Mouse (Mus musculus): ENCODE measurements around the gene Spred2.

Spred2 gene

GRCm38 (mm10) chr11:19952963-19953362 lies 28.8 kb downstream of the Spred2 start:
- no peak for DNase-seq (ENCODE audit: low spot score in 2 of 2)

DNA sequence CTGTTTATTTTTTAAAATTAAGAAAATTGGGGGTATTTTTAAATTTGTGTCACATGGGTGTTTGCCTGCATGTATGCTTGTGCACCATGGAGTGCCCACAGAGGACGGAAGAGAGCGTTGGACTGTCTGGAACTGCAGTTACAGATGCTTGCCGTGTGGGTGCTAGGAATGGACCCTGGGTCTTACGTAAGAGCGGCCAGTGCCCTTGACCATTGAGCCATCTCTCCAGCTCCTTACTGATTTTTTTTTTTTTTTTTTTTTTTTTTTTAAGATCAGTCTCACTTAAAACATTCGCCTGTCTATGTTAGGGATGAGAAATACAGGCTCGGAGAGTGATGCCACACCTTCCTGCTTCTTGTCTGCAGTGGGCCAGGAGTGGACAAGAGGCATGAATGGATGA lies 29.7 kb downstream of the Spred2 start:
- DNase-seq (ENCODE audit: low spot score in 2 of 2) = no peak

- DNase-seq (ENCODE audit: low spot score in 2 of 2) = no peak
Measured at GRCm38 (mm10) chr11:19955069-19955468, 30.9 kb downstream of the Spred2 start.

GRCm38 (mm10) chr11:19955701-19956100 lies 31.5 kb downstream of the Spred2 start:
- DNase-seq (ENCODE audit: low spot score in 2 of 2) = no peak

GRCm38 (mm10) chr11:19959006-19959405 lies 34.8 kb downstream of the Spred2 start:
- DNase-seq (ENCODE audit: low spot score in 2 of 2) = no peak

DNA sequence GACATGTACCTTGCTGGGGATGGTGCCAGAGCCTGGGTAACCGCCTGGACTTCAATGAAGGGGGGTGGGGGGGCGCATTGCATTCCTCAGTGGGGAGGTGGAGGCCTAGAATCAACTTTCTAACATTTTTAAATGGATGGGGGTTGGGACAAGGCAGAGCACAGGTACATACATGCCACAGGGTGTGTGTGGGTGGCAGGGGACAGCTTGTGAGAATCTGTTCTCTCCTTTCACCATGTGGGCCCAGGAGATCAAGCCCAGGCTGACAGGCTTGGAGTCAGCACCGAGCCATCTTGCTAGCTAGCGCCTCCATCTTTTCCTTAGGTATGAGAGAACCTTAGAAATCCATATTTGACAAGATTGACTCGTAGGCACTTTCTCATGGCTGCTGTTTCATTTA lies 35.7 kb downstream of the Spred2 start:
- DNase-seq (ENCODE audit: low spot score in 2 of 2) = no peak

DNA sequence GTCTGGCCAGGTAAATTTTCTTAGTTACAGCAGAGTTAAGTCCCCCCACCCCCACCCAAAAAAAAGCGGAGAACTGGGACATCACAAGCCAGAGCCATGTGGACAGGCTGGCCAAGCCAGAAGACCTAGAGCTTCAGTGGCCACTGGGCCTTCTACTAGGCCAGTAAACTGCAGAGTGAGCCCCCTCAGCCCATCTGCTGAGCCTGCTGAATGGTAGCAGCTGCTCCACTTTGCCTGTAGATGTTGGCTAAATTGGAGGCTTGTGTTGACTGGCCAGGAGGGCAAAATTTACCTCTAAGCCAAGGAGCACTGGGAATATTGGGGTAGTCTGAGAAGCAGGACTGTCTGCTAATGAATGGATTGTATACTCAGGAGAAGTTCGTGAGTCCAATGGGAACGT lies 36.4 kb downstream of the Spred2 start:
- DNase-seq (ENCODE audit: low spot score in 2 of 2) = no peak

DNA sequence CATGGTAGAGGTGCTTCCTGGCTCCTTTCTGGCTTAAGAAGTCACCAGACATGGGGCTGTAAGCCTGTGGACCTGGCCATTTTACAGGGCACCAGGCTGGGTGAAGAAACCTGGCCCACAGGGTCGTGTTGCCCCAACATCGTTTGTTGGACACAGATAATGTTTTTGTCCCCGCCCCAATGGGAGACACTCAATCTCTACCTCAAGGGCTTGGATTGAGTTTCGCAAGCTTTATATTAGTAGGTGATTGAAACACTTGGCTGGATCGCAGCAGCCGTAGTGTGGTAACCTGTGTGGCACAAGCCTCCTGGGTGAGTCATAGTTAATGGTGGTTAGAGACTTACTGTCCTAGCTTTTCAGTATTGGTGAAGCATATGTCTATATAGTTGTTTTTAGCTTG lies 36.9 kb downstream of the Spred2 start:
- no peak for DNase-seq (ENCODE audit: low spot score in 2 of 2)

- no peak for DNase-seq (ENCODE audit: low spot score in 2 of 2)
Measured at GRCm38 (mm10) chr11:19961766-19962365, 37.7 kb downstream of the Spred2 start.

DNA sequence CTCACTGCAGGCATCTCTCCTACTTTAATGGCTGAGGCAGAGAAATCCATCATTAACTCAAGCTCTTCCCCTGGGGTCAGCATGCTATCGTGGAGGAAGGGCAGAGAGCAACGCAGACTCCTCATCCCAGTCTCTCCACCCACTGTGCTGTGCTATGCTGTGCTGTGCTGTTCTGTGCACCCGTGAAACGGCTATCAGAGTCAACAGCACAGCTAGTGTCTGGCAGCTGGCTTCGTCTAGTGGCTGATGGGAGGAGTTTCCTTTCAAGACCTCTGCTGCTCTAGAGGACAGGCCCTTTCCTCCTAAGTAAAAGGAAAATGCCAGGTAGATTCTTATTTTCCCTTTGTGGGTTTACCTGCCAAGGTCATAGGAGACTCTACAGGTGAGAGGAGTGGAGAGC lies 38.6 kb downstream of the Spred2 start:
- DNase-seq (ENCODE audit: low spot score in 2 of 2) = no peak

- no peak for DNase-seq (ENCODE audit: low spot score in 2 of 2)
Measured at GRCm38 (mm10) chr11:19963717-19964141, 39.6 kb downstream of the Spred2 start.

DNA sequence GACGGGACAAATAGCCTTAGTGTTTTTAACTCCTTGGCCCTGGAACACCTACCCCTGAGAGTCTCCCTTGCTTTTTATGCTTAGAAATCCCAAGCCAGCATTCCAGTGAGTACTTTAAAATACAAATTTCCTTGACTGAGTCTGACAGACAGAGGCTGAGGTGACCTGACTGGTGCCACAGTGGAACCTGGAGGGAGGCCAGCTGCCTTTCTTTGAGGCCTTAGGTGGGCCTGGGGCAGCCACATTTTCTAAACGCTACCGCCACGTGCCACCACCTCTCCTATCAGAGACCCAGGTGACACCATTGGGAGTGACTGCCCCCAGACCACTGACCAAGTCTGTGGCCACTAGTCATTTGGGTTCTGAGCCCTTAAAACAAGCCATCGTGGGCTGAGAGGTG lies 40.2 kb downstream of the Spred2 start:
- DNase-seq (ENCODE audit: low spot score in 2 of 2) = no peak

GRCm38 (mm10) chr11:19965037-19965611 lies 40.9 kb downstream of the Spred2 start:
- DNase-seq (ENCODE audit: low spot score in 2 of 2) = no peak

DNA sequence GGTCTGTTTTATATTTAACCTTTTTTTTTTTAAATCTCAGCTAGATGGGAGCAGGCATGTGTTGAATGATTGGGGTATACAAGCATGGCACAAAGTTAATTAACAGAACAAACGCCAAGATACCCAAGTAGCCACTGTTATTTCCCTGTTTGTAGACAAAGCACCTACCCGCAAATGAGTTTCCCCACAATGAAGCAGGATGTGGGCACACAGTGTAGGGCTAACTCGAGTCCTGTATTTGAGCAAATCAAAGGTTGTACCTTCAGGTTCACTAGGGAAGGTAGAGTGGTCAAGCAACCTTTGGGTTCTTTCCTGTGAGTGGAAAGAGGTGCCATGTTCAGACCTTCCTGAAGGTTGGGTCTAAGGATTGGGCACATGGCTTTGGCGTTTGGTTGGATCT lies 41.5 kb downstream of the Spred2 start:
- no peak for DNase-seq (ENCODE audit: low spot score in 2 of 2)

DNA sequence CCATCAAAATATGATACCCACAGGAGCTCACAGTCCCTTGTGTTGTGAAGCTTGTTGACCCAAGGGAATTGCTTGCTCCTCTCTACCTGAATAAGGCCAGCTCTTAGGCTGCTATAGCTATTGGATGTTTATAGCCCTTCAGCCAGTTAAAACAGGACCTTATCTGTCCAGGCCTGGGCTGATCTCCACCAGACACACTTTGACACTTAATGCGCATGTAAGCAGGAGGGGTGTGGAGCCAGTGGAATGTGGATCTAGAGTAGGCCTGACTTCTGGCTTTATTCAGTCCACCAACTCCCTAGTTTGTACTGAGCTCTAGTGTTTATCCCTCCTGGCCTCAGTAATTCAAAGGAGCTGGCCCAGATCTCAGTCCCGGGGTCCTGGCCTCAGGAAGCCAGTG lies 42.1 kb downstream of the Spred2 start:
- no peak for DNase-seq (ENCODE audit: low spot score in 2 of 2)

GRCm38 (mm10) chr11:19969584-19969983 lies 45.4 kb downstream of the Spred2 start:
- DNase-seq (ENCODE audit: low spot score in 2 of 2) = no peak

DNA sequence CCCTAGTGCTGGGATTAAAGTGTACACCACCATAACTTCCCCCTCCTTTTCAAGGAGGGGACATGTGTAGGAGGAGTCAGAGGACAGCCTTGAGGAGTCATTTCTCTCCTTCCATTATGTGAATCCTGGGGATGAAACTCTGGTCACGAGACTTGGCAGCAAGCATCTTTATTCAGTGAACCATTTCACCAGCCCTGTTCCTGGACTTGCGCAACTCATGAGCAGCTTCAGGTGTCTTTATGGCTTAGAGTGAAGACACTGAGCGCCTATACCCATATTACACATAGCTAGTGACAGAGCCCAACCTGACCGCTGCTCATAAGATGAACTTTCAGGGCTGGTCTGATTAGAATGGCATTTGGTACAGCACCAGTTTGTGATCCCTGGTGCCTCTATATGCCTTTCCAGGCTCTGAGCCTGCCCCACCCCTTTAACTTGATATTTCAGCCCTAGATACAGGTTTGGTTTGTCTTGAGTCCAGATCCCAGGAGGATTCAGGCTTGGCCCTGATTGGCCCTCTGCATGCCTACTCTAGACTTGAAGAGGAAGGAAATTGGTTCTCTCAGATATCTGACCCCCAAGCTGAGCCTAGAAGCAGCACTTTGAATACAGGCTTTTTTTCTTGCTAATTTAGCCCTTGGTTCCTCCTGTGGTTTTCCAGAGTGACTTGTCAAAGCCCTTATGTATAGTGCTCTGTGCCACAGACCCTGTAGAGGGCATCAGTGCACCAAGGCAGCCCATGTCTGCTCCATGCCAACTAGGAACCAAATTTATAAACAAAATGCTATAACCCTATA lies 48.0 kb downstream of the Spred2 start:
- no peak for DNase-seq (ENCODE audit: low spot score in 2 of 2)

- no peak for DNase-seq (ENCODE audit: low spot score in 2 of 2)
Measured at GRCm38 (mm10) chr11:19973032-19973790, 49.0 kb downstream of the Spred2 start.

DNA sequence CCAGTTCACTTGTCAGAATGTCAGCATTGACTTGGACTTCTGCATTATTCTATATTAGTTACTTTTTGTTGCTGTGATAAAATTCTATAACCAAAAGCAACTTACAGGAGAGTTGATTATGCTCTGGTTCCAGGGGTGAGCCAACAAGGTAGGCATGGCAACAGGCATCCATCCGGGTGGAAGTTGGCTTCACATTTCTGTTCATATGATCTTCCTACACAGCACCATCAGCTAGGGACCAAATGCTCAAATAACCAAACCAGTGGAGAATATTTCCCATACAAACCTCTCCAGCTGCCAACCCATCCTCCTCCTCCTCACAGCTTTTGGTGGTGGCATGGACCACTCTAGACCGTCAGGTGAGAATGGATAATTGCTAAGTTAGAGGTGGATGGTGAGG lies 51.9 kb downstream of the Spred2 start:
- DNase-seq (ENCODE audit: low spot score in 2 of 2) = no peak

- DNase-seq (ENCODE audit: low spot score in 2 of 2) = no peak
Measured at GRCm38 (mm10) chr11:19977687-19978086, 53.5 kb downstream of the Spred2 start.

GRCm38 (mm10) chr11:19979338-19979737 lies 55.2 kb downstream of the Spred2 start:
- peak in 1 of 2 experiments; percentile 28 for DNase-seq (ENCODE audit: low spot score in 2 of 2)

- no peak for DNase-seq (ENCODE audit: low spot score in 2 of 2)
Measured at GRCm38 (mm10) chr11:19982113-19982512, 57.9 kb downstream of the Spred2 start.
